Mouse (Mus musculus) brain, embryonic 14.5 days (tissue): ENCODE measurements around the gene Gm10696.
"Not testable (repeated sequence)": the region's sequence is repeated elsewhere in the genome, so short reads cannot be mapped to it uniquely, and the experiment has no call there.

Experiments used
- CTCF ChIP-seq: fragments of 200-500 bp; IDR thresholded peaks from 2 replicates; pipeline ENCODE4 v1.5.1; 2012; ENCODE audit warnings: inconsistent platforms, mild to moderate bottlenecking, moderate library complexity, borderline replicate concordance; ENCODE audit not compliant: insufficient read depth, insufficient read length; ENCODE audit errors: extremely low read depth
- POLR2A ChIP-seq: fragments of 200-500 bp; IDR thresholded peaks from 2 replicates; pipeline ENCODE4 v1.6.1; 2012; ENCODE audit warnings: mild to moderate bottlenecking, inconsistent platforms, borderline replicate concordance; ENCODE audit not compliant: poor library complexity, insufficient read depth, insufficient read length, severe bottlenecking; ENCODE audit errors: extremely low read depth

DNA sequence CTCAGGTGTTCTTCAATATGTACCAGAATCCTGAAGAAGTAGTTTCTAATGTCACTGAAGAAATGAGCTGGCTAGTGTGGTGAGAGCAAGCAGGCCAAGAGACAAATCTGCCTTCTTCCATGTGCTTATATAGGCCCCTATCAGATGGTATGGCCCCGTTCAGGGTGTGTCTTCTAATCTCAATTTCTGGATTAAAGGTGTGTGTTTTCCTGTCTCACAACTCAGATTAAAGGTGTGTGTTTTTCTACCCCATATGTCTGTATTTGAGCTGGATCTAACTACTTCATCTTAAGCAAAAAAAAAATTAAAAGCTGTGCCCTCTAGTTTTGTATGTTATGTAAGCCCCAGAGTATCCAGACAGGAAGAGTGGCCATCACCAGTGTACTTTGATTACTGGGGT is at the start of gene Gm10696:
- not testable (repeated sequence) for TF ChIP-seq CTCF, POLR2A
